Mouse (Mus musculus) c-Kit-positive CD71-positive TER-119-positive erythroid progenitor cells, embryonic 14.5 days (primary cell): ENCODE measurements around the gene Ctnna3.
A peak's percentile ranks its signal among the peaks of the same experiment; 100 is the strongest.
"Not testable (repeated sequence)": the region's sequence is repeated elsewhere in the genome, so short reads cannot be mapped to it uniquely, and the experiment has no call there.

Source experiments
- DNase-seq: peaks from one replicate; pipeline ENCODE4 v3.0.0-alpha.2; 2013; ENCODE audit warnings: low spot score

Gene Ctnna3

DNA sequence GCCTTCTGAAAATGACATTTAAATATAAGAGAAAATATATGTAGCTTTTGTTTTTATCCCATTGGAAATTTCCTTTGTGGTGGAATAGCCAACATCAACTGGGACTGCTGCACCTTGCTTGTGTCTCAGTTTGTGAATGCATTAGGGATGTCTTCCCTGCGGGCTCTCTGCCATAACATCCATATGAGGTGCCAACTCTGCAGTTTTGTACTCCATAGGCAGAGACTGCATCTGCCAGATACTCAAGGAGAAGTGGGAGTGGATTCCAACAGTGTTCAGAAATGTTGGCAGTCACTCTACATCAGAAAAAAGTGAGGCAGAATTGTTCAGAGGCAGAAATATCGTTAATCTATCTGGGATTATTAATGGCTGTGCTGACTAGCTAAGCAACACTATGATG lies 1158.2 kb downstream of the Ctnna3 start:
- no peak for DNase-seq

DNA sequence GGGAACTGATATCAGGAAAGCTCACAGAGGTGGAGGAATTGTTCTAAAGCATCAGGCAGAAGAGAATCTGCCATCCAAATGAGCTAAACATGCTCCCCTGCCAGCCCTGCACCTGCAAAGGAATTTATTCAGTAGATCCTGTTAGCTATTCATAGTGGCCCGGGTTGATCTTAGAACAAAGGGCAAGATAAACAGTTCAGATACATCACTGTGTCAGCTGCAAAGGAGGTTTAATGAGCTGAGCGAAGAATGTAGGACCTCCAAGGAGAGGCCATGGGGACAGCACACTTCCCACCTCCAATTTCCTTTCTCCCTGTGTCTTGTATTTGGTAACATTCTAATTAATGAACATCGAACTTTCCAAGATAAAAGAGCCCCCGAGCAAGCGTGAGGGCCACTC lies 1206.9 kb downstream of the Ctnna3 start:
- DNase-seq, result no peak

GRCm38 (mm10) chr10:64639061-64639460 lies 1209.2 kb downstream of the Ctnna3 start:
- DNase-seq, result no peak

DNA sequence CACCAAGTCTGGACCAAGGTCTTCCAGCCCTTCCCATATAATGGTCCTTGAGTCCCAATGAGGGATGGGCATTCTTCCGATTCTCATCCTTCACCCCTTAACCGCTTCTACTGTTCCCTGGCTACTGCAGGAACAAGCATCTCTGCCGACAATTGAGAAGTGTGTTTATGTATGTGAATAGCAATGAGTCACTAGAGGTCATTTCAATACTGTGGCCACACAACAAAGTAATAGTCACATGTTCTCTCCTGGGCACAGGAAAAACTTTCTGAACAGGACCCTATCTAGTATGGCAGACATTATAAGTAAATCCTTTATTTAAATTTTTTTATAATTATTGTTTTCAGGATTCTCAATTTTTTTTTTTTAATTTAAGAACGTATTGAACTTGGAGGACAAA lies 1211.2 kb downstream of the Ctnna3 start:
- DNase-seq, result no peak

GRCm38 (mm10) chr10:64641576-64641975 lies 1211.7 kb downstream of the Ctnna3 start:
- no peak for DNase-seq

GRCm38 (mm10) chr10:64643976-64644375 lies 1214.1 kb downstream of the Ctnna3 start:
- DNase-seq, result no peak

- no peak for DNase-seq
These were observed 1231.3 kb downstream of the Ctnna3 start for GRCm38 (mm10) chr10:64661190-64661589.

DNA sequence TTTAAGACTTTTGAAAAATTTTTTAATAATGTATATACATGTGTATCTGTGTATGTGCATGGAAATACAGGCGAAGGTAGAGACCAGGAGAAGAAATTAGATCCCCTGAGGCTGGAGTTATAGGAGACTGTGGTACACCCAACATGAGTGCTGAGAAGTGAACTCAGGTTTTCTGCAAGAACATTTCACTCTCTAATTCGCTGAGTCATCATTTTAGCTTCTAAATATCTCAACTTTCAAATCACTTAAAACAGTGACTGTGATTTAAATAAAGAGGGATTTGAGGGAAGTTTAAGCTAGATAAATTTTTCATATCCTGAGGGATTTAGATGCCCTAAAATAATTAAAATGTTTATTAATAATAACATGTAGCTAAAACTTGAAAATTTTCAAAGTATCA lies 1241.6 kb downstream of the Ctnna3 start:
- no peak for DNase-seq

DNA sequence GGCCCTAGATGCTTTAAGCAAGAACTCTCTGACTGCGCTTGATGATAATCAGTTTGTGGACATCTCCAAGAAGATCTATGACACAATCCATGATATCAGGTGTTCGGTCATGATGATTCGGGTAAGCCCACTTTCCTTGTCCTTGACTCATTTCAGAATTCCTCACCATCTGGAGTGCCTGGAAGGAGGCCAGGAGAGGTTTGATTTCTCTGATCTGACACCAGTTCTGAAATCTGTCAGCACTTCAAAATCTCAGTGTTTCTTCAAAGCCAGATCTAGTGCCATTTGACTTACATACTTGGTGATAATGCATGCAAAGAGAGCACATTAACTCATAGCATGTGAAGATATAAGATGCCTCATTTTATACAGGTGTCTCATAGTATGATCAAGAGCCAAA lies 1245.9 kb downstream of the Ctnna3 start:
- no peak for DNase-seq

GRCm38 (mm10) chr10:64710017-64710416 lies 1280.1 kb downstream of the Ctnna3 start:
- no peak for DNase-seq

GRCm38 (mm10) chr10:64718036-64718435 lies 1288.1 kb downstream of the Ctnna3 start:
- no peak for DNase-seq

- DNase-seq, result no peak
These were observed 1305.8 kb downstream of the Ctnna3 start for GRCm38 (mm10) chr10:64735692-64736091.

- no peak for DNase-seq
These were observed 1306.7 kb downstream of the Ctnna3 start for GRCm38 (mm10) chr10:64736616-64737015.

- DNase-seq, result not testable (repeated sequence)
These were observed 1311.8 kb downstream of the Ctnna3 start for GRCm38 (mm10) chr10:64741721-64742120.

DNA sequence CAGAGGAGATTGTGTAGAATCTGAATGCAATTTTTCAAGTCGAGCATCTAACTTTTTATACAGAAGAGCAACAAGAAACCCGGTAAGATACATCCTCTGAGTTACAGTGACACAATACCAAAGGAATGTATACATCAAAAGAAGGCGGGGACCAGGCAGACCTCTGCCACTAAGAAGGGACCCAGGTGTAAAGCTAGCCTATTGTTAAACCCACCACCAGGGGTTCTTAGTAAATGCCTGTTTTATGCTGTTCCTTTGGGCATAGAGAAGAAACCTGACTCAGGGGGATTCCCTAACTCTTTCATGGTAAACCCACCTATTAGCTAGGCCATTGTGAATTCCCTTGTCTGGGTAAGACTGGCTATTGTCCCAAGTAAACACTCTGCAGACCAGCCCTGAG lies 1314.2 kb downstream of the Ctnna3 start:
- DNase-seq, result not testable (repeated sequence)

GRCm38 (mm10) chr10:64748651-64749050 lies 1318.8 kb downstream of the Ctnna3 start:
- no peak for DNase-seq

DNA sequence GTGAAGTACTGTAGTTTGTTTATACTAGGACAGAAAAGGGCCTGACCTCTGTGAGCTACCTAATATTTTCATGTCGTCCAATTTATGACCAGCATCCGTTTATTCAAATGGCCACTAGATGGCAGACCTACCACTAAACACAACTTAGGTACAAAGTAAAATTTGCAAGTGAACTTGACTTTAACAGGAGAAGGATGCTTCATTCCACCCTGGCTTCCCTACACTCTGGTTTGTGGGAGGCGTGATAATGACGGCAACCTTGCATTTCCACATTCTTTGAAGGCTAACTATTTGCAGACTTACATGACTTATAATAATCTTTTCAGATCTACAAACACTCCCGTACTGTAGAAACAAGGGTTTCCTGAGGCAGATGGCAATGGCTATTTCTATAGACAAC lies 1320.9 kb downstream of the Ctnna3 start:
- DNase-seq, result peak; percentile 0

- DNase-seq, result no peak
These were observed 1406.4 kb downstream of the Ctnna3 start for GRCm38 (mm10) chr10:64836315-64836714.

GRCm38 (mm10) chr10:64861439-64861838 lies 1431.5 kb downstream of the Ctnna3 start:
- no peak for DNase-seq

GRCm38 (mm10) chr10:64870888-64871287 lies 1441.0 kb downstream of the Ctnna3 start:
- no peak for DNase-seq

GRCm38 (mm10) chr10:64876506-64876905 lies 1446.6 kb downstream of the Ctnna3 start:
- no peak for DNase-seq

- DNase-seq, result no peak
These were observed 1450.0 kb downstream of the Ctnna3 start for GRCm38 (mm10) chr10:64879860-64880259.

DNA sequence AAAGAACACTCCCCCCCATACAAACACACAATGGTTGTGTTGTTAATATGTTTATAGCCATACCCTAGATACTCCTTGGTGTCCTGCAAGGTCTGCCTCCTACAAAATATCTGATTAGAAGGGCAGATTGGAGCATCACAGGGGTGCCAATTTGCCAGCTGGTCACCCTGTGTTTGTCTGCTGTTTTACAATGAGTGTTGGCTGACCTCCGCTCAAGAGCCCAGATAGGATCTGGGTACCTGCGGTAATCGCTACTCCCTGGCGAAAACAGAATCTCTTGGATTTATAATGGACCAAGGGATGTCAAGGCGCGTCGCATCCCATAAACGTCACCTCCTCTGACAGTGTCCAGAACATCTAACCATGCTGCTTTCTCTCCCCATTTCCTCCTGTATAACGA lies 1457.0 kb downstream of the Ctnna3 start:
- no peak for DNase-seq

GRCm38 (mm10) chr10:64892458-64892857 lies 1462.6 kb downstream of the Ctnna3 start:
- DNase-seq, result no peak

DNA sequence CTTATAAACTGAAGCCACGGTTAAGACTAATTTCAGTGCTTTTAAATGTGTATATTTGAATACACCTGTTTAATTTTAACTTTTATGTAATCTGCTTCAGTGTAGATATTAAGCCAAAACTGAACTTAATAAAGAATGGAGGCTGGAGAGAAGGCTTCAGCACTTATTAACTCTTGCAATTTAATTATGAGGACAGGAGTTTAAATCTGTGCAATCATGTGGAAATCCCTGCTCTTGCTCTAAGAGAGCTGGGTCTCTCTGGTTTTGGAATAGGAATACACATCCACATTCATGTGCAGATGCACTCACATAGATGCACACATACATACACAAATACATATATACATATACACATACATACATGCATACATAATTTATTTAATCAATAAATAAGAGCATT lies 1468.8 kb downstream of the Ctnna3 start:
- no peak for DNase-seq
